Mouse (Mus musculus) MEL (cell line): ENCODE measurements at regions not wholly inside any gene's neighbourhood (a gene's known extent, or its start where the extent isn't known, plus 50 kb on each side); places are given as distances from the start of the nearest gene placed in this dataset.

Experiments
- DNase-seq: peaks from one replicate; pipeline ENCODE4 v3.0.0; 2011; ENCODE audit warnings: low read depth, low spot score
- H3K27ac ChIP-seq: 2 replicates; pipeline ENCODE4 v1.5.1; 2012; ENCODE audit warnings: low read depth, mild to moderate bottlenecking, control low read depth, low read length, moderate library complexity; ENCODE audit not compliant: control insufficient read depth
- H3K27me3 ChIP-seq, 2 experiments: fragments of 150-350 bp in 1 of 2; sonication (generic) in 1 of 2; 2 replicates each; pipeline ENCODE4 v1.6.1; 2012; ENCODE audit warnings: low read length in 2 of 2, mild to moderate bottlenecking in 2 of 2, improper control_type of control experiment in 1 of 2, moderate library complexity in 1 of 2; ENCODE audit not compliant: insufficient read depth in 2 of 2, control insufficient read depth in 1 of 2
- H3K36me3 ChIP-seq, 2 experiments: 2 replicates each; pipeline ENCODE4 v1.6.1; 2012 to 2014; ENCODE audit warnings: low read length in 2 of 2, improper control_type of control experiment in 1 of 2, inconsistent platforms in 1 of 2, mild to moderate bottlenecking in 1 of 2; ENCODE audit not compliant: insufficient read depth in 2 of 2, control insufficient read depth in 1 of 2
- H3K4me1 ChIP-seq, 2 experiments: fragments of 150-350 bp in 1 of 2; sonication (generic) in 1 of 2; 2 replicates each; pipeline ENCODE4 v1.6.1; 2012; ENCODE audit warnings: low read length in 2 of 2, improper control_type of control experiment in 1 of 2, mild to moderate bottlenecking in 1 of 2; ENCODE audit not compliant: insufficient read depth in 2 of 2, control insufficient read depth in 1 of 2
- H3K4me3 ChIP-seq, 2 experiments: fragments of 150-350 bp in 1 of 2; sonication (generic) in 1 of 2; 2 replicates each; pipeline ENCODE4 v1.5.1; 2012; ENCODE audit warnings: low read depth in 2 of 2, low read length in 2 of 2, mild to moderate bottlenecking in 2 of 2, moderate library complexity in 2 of 2, control low read depth in 1 of 2, improper control_type of control experiment in 1 of 2; ENCODE audit not compliant: control insufficient read depth in 1 of 2, insufficient read depth in 1 of 2
- H3K79me2 ChIP-seq: 2 replicates; pipeline ENCODE4 v1.6.1; 2012; ENCODE audit warnings: mild to moderate bottlenecking, low read length, moderate library complexity; ENCODE audit not compliant: control insufficient read depth, poor library complexity, insufficient read depth
- H3K9ac ChIP-seq: 2 replicates; pipeline ENCODE4 v1.6.1; 2012; ENCODE audit warnings: low read depth, mild to moderate bottlenecking, control low read depth, low read length, moderate library complexity; ENCODE audit not compliant: control insufficient read depth, poor library complexity, severe bottlenecking
- H3K9me3 ChIP-seq: fragments of 150-350 bp; sonication (generic); replicated peaks from 2 replicates; pipeline ENCODE4 v1.6.1; 2012; ENCODE audit warnings: mild to moderate bottlenecking, low read length, improper control_type of control experiment, moderate library complexity; ENCODE audit not compliant: insufficient read depth
- BHLHE40 ChIP-seq: IDR thresholded peaks from 2 replicates; pipeline ENCODE4 v1.6.1; 2012; ENCODE audit warnings: low read depth, mild to moderate bottlenecking, inconsistent platforms, low read length, improper control_type of control experiment, borderline replicate concordance
- CHD1 ChIP-seq: IDR thresholded peaks from 2 replicates; pipeline ENCODE4 v1.6.1; 2012; ENCODE audit warnings: low read depth, mild to moderate bottlenecking, inconsistent platforms, low read length, improper control_type of control experiment
- CHD2 ChIP-seq: IDR thresholded peaks from 2 replicates; pipeline ENCODE4 v1.6.1; 2011; ENCODE audit warnings: low read length, improper control_type of control experiment
- E2F4 ChIP-seq: IDR thresholded peaks from 2 replicates; pipeline ENCODE4 v1.6.1; 2011; ENCODE audit warnings: low read depth, low read length, improper control_type of control experiment, borderline replicate concordance
- ELF1 ChIP-seq: IDR thresholded peaks from 2 replicates; pipeline ENCODE4 v1.6.1; 2014; ENCODE audit warnings: low read depth, mild to moderate bottlenecking, inconsistent platforms, low read length, improper control_type of control experiment, moderate library complexity
- EP300 ChIP-seq, 2 experiments: IDR thresholded peaks; 2 replicates each; pipeline ENCODE4 v1.6.1; 2011; ENCODE audit warnings: improper control_type of control experiment in 2 of 2, low read length in 2 of 2, low read depth in 1 of 2, mild to moderate bottlenecking in 1 of 2
- ETS1 ChIP-seq: IDR thresholded peaks from 2 replicates; pipeline ENCODE4 v1.6.1; 2012; ENCODE audit warnings: low read depth, mild to moderate bottlenecking, inconsistent platforms, low read length, improper control_type of control experiment, moderate library complexity
- GABPA ChIP-seq: IDR thresholded peaks from 2 replicates; pipeline ENCODE4 v1.6.1; 2012; ENCODE audit warnings: low read depth, mild to moderate bottlenecking, inconsistent platforms, low read length, improper control_type of control experiment, moderate library complexity
- GATA1 ChIP-seq: IDR thresholded peaks from 2 replicates; pipeline ENCODE4 v1.6.1; 2011; ENCODE audit warnings: low read depth, low read length, improper control_type of control experiment
- MAFK ChIP-seq: IDR thresholded peaks from 2 replicates; pipeline ENCODE4 v1.6.1; 2011; ENCODE audit warnings: low read depth, mild to moderate bottlenecking, low read length, improper control_type of control experiment, borderline replicate concordance
- MAX ChIP-seq: IDR thresholded peaks from 2 replicates; pipeline ENCODE4 v1.6.1; 2011; ENCODE audit warnings: low read length, improper control_type of control experiment
- MAZ ChIP-seq: IDR thresholded peaks from 2 replicates; pipeline ENCODE4 v1.6.1; 2012; ENCODE audit warnings: low read depth, mild to moderate bottlenecking, inconsistent platforms, low read length, improper control_type of control experiment
- MEF2A ChIP-seq: IDR thresholded peaks from 2 replicates; pipeline ENCODE4 v1.6.1; 2014; ENCODE audit warnings: low read depth, mild to moderate bottlenecking, inconsistent platforms, low read length, improper control_type of control experiment; ENCODE audit not compliant: poor library complexity, insufficient replicate concordance, severe bottlenecking; ENCODE audit errors: extremely low read depth
- MYB ChIP-seq: IDR thresholded peaks from 2 replicates; pipeline ENCODE4 v1.6.1; 2011; ENCODE audit warnings: mild to moderate bottlenecking, low read depth, low read length, improper control_type of control experiment
- NRF1 ChIP-seq: IDR thresholded peaks from 2 replicates; pipeline ENCODE4 v1.6.1; 2014; ENCODE audit warnings: low read depth, mild to moderate bottlenecking, inconsistent platforms, low read length, improper control_type of control experiment, moderate library complexity; ENCODE audit not compliant: poor library complexity, insufficient read depth, severe bottlenecking
- POLR2AphosphoS2 ChIP-seq: IDR thresholded peaks from 2 replicates; pipeline ENCODE4 v1.6.1; 2011; ENCODE audit warnings: low read length, improper control_type of control experiment
- POLR2AphosphoS5 ChIP-seq: IDR thresholded peaks from 2 replicates; pipeline ENCODE4 v1.6.1; 2012; ENCODE audit warnings: low read depth, borderline replicate concordance, mild to moderate bottlenecking, inconsistent platforms, low read length, moderate library complexity, mixed read lengths
- RAD21 ChIP-seq: IDR thresholded peaks from 2 replicates; pipeline ENCODE4 v1.6.1; 2011; ENCODE audit warnings: mild to moderate bottlenecking, low read depth, low read length, improper control_type of control experiment
- TCF12 ChIP-seq: IDR thresholded peaks from 2 replicates; pipeline ENCODE4 v1.6.1; 2014; ENCODE audit warnings: low read depth, mild to moderate bottlenecking, inconsistent platforms, low read length, improper control_type of control experiment, moderate library complexity
- USF1 ChIP-seq: IDR thresholded peaks from 2 replicates; pipeline ENCODE4 v1.6.1; 2014; ENCODE audit warnings: low read depth, mild to moderate bottlenecking, inconsistent platforms, low read length, improper control_type of control experiment, moderate library complexity
- ZC3H11A ChIP-seq: IDR thresholded peaks from 2 replicates; pipeline ENCODE4 v1.6.1; 2012; ENCODE audit warnings: low read depth, mild to moderate bottlenecking, inconsistent platforms, low read length, improper control_type of control experiment
- ZMIZ1 ChIP-seq: IDR thresholded peaks from 2 replicates; pipeline ENCODE4 v1.6.1; 2012; ENCODE audit warnings: low read depth, mild to moderate bottlenecking, inconsistent platforms, low read length, improper control_type of control experiment, moderate library complexity
- ZNF384 ChIP-seq: IDR thresholded peaks from 2 replicates; pipeline ENCODE4 v1.6.1; 2012; ENCODE audit warnings: low read depth, mild to moderate bottlenecking, inconsistent platforms, low read length, improper control_type of control experiment

GRCm38 (mm10) chr4:109610222-109610621 is 56.8 kb downstream of the Cdkn2c start:
- Histone ChIP-seq H3K27ac (no peak overlapping the region), H3K9ac (no peak overlapping the region), H3K27me3 (no peaks in the 10 kb centered on the region; a peak in 1 of 4 replicates), H3K4me1 (no peaks in the 10 kb centered on the region), H3K36me3 (no peaks in the 10 kb centered on the region), H3K4me3 (no peak overlapping the region), H3K79me2 (no peaks in the 10 kb centered on the region), H3K9me3 (no peaks in the 10 kb centered on the region)
- no peak for DNase-seq
- no peak for TF ChIP-seq ETS1
- no peak for TF ChIP-seq USF1
- no peak for TF ChIP-seq GABPA
- TF ChIP-seq MAZ = no peak
- no peak for TF ChIP-seq EP300 (IDR thresholded peaks at IDR 0.05; ENCODE audit: low read depth in 1 of 2, low read length in 2 of 2)
- TF ChIP-seq BHLHE40 = no peak
- no peak for TF ChIP-seq NRF1
- TF ChIP-seq CHD2 = no peak
- TF ChIP-seq ZC3H11A = no peak
- no peak for TF ChIP-seq MAFK

DNA sequence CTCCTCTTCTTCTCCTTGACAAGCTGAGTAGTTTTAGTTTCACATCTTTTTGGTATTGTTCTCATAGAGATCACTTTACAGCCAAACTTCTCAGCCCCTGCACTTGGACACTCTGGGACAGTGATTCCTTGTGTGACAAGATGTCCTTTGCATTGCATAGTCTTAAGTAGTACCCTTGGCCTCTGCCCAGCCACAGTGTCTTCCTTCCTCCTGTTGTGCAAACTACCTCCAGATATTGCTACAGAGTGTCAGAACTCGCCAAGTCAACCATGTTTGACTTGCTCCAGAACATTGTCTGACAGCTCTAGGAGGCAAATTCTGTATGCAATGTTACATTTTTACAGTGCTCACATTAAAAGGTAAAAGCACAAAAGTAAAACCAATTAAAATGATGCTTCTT is 57.2 kb downstream of the Cdkn2c start:
- Histone ChIP-seq H3K9ac (no peak overlapping the region), H3K27me3 (no peaks in the 10 kb centered on the region; a peak in 1 of 4 replicates), H3K36me3 (no peaks in the 10 kb centered on the region), H3K4me1 (no peaks in the 10 kb centered on the region), H3K9me3 (no peaks in the 10 kb centered on the region), H3K79me2 (no peaks in the 10 kb centered on the region), H3K4me3 (no peak overlapping the region), H3K27ac (no peak overlapping the region)
- no peak for TF ChIP-seq POLR2AphosphoS2
- TF ChIP-seq GATA1 = no peak
- no peak for TF ChIP-seq MYB
- no peak for TF ChIP-seq POLR2AphosphoS5
- TF ChIP-seq NRF1 = no peak
- no peak for TF ChIP-seq ETS1
- TF ChIP-seq MAX = no peak
- TF ChIP-seq CHD1 = no peak
- TF ChIP-seq ZMIZ1 = no peak
- no peak for TF ChIP-seq USF1
- TF ChIP-seq MEF2A = no peak
- TF ChIP-seq ELF1 = no peak
- no peak for TF ChIP-seq E2F4
- TF ChIP-seq ZNF384 = no peak
- no peak for TF ChIP-seq RAD21
- no peak for TF ChIP-seq TCF12
- no peak for DNase-seq
